Mouse (Mus musculus) heart, postnatal 4 days (tissue): Measurements from ENCODE around the gene Jazf1. TPM values are rescaled to one million over a fixed set of nuclear protein-coding genes. Genes with fewer than 3 reads are reported as not detected.

ENCODE experiments used
- DNase-seq: peaks from one replicate; pipeline ENCODE4 v3.0.0; 2021
- total RNA-seq, 2 experiments: library from RNA; stranded (reverse); gene quantifications; 2 replicates each; pipeline ENCODE4 v1.2.3; 2021

Jazf1 gene
- 10 to 100 TPM; 14.6 to 16.1 TPM for total RNA-seq

DNA sequence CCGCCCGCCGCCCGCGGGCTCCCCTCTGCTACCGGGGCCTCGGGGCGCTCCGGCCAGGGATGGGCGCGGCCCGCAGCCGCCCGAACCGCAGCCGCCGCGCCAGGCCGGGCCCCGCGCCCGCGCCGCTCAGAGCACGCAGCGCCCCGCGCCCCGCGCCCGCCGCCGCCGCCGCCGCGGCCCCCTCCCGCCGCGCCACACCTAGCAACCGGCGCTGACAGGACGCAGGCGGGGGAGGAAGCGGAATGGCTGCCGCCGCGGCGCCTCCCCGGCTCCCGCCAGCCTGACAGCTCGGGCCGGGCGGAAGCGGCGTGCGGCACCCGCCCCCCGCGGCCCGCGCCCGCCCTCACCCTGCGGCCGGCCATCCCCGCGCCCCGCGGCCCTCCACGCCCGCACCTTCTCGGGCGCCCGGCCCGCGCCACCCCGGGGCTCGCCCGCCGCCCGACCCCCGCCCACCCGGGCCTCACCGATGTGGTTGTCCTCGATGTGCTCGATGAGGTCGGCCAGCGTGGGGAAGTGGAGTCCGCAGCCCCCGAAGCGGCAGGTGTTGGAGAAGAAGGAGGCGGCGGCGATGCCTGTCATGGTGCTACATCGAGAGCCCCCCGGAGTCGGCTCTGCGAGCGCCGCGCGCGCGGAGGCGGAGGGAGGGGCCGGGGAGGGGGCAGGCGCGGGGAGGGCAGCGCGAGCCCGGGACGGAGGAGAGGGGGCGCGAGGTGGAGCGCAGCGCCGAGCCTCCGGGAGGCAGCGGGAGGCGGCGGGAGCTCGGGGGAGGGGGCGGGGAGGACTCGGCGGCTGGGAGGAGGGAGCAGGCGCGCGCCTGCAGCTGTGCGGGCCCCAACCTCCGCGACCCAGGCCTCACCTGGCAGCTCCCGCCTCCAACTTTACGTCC is at the start of gene Jazf1:
Gene Jazf1, minus strand, starts transcription at position 643 of the 886 bp plus-strand sequence.
- DNase-seq: peak; percentile 66

- DNase-seq: no peak
Measured at GRCm38 (mm10) chr6:53117855-53118254, 49.4 kb upstream of the Jazf1 start.

DNA sequence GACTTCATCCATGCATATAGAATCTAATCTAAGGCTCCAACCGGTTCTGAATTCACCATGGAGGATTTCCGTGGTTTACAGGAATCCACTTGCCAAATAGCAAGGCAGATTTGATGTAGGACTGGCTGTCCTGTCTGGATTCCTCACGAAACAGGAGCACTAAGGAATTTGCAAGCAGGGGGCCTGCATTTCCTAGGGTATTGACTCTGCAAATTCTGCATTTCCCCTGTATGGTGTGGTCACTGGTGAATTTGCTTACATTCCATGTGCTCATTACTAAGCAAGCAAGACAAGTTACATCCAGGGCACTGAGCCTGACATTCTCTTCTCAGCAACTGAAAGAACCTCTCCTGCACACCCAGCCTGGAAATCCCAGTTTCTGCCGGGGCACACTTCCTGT is 18.4 kb upstream of the Jazf1 start:
- no peak for DNase-seq

DNA sequence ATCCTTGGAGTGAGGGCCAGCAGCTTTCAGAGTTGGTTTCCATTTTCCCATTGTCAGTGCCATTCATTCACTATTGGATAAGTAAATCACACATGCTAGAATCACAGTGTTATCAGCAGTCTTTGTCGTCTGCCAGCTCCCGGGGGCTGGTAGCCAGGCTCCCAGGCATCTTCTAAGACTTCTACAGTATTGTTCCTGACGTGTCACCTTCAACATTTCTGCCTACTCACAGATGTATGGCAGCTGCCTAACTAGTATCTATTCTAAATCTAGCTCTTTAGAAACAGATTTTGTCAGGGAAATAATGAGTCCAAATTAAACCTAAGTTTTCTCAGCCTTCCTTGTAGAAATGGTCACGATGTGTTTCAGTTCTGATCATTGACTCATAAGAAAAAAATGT is 12.8 kb upstream of the Jazf1 start:
- no peak for DNase-seq

DNA sequence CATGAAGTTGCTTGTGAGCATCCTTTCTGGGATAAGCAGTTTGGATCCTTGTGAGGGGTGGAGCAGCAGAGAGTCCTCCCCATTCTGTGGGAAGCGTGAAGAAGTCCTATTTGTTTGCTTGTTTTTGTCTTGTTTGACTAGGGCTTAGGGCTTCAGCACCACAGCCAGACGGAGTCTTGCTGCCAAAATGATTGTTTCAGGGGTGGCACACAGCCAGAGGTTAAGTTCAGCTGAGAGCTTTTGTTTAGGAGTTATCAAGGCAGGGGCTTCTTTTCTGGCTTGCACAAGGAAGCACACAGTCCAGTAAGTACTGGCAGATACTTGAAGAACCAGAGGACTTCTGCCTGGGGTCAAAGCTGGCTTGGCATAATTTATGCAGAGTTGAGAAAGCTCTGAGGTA is 10.2 kb upstream of the Jazf1 start:
- peak; percentile 65 for DNase-seq

DNA sequence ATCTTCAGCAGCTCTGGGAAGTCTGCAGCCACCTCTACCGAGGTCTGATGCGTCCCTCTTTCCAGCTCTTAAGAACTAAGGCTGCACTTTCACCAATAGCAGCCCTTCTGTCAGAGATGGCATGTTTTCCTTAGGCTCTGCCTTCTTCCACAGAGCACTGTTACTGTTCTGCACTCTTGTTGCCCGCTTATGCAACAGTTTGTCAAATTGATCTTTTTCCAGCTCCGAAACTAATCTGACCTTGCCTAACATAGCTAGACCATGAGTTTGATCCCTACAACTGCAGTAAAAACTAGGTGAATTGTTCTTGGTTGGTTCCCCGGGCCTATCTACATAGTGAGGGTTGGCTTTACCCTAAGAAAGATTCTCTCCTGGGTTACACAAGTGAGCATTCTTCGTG is 3.3 kb upstream of the Jazf1 start:
- no peak for DNase-seq

GRCm38 (mm10) chr6:53069976-53070575 is 1.6 kb upstream of the Jazf1 start:
- peak; percentile 59 for DNase-seq

DNA sequence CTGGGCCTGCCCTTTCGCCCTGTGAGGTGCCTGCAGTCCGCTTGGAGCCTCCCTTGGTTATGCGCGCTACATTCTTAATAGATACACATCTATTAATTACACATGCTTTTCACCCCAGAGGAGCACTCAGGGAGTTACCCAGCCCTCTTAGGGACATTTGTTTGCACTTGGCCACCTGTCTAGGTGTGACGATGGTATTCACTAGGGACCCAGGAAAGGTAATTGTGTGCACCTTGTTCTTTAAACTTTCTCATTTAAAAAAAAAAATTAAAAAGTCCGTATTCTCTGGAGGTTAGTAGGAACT is 396 bp upstream of the Jazf1 start:
- no peak for DNase-seq

- DNase-seq: peak; percentile 14
Measured at GRCm38 (mm10) chr6:53067446-53067988, 914 bp downstream of the Jazf1 start.

DNA sequence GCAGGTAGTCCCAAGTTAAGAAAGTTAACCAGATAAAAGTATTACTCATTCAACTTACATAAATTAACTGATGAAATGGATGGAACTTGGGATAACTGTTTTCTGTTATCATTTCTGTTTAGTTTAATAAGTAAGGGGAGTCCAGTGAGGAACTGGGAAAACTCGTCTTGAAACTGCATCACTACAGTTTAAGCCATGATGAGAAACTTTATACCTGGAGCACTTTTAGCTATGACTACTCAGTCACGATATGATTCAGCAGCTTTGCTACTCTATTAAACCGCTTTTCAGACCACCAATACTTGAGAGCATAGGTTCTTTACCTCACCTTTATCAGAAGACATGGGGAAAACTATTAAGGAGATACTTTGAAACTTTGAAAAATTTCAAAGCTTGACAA is 1.5 kb downstream of the Jazf1 start:
- no peak for DNase-seq

- no peak for DNase-seq
Measured at GRCm38 (mm10) chr6:53064070-53064469, 4.4 kb downstream of the Jazf1 start.

DNA sequence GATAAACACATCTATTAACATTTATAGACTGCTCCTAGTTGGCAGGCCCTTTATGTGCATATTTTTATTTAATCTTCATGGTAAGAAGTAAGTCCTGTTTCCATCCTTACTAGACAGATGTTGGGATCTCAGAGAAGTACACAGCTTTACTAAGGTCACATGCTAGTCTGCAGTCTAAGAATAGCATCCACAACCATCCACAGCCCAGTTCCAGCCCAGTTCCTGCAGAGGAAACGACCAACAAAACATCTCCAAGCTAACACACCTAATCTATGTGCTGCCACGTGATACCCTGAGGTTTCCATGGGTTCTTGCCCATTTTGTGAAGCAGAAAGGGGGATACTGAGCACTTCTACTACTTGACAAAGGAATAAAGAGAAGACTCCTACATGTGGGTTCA is 13.5 kb downstream of the Jazf1 start:
- peak; percentile 7 for DNase-seq

DNA sequence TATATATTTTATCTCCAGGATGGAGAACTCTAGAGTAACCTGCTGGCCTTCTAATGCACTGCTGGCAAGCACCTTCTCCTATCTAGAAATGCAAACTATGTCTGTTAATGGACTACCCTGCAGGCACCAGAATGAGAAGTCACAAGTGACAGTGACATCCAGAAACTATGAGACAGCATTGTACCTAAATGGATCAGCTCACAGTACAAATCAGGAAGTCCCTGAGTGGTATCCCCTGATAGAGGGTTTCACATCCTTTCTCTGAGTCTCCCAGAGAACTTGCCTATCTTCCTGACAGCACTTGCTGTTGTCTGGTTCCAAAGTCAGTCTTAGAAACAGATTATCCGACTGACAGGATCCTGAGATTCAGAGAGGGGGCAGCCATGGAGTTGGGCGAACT is 22.9 kb downstream of the Jazf1 start:
- DNase-seq: no peak

DNA sequence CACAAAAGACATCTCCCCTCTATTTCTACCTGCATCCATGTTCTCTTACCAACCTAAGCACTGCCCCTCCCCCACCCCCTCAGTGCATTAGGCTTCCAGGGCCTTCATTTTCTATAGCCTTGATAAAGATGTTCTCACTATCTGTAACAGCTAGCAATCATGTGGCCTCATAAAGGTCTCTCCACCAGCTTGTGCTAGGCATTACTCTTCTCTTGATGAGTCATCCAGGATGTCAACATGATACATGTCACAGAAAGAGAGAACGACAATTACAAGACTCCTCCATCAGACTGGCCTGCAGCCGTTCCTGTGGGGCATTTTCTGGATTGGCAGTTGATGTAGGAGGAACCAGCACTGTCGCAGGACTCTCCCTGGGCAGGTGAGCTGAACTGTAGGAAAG is 30.3 kb downstream of the Jazf1 start:
- DNase-seq: no peak

DNA sequence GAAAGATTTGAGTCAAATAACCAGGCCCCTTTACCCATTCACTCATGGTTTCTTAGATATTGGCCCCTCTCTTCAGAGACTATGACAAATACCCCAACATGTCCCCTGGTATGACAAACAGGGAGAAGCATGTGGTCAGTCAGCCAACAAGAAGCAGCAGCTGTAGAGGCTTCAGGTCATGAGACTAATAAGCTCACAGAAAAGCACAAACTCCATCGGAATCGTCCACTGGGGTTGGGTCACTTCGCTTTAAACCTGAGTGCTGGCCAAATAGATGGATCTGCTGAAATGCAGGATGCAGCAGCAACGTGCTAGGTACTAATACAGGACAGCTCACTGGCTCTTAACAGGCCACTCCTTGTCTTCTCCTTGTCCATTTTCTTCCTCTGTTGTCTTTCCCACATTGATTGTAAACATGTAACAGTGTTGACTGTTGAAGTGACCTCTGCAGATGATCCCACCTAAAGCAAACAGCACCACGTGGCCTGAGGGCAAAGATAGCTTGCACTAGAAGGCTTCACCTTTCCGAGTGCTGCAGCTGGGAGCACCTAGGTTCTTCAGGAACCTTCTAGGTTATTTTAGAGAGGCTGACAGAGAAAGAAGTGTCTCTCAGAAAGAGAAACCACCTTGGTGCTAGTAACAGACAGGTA is 33.9 kb downstream of the Jazf1 start:
- no peak for DNase-seq

DNA sequence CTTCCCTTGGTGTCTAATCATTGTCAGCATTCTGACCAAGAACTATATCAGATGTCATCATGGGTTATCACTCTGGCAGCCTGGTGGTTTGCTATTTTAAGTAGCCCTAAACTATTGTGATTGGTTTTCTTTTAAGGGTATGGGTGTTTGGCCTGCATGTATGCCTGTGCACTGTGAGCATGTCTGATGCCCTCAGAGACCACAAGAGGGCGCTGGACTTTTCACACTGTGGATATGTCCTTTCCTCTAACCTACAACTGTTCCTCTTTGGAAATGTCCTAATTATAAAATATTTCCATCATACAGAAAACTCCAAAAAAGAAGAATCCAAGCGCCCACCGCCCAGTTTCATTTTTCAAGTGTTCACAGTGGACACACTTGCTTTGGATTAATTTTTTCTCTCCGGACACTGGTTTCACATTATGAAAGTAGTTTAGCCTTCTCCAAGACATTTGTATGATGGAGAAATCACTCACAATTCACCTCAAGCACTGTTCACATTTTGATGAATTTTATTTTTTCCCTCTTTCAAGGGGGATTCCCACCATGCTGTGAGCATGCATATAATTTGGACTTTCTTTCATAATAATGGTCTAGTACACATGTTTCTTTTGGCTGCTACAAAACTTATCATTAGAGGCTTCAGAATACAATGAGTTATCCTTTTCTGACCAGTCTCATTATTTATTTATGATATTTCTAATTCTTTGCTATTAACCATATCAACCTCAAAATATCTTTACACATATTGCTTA is 35.5 kb downstream of the Jazf1 start:
- DNase-seq: peak; percentile 46

DNA sequence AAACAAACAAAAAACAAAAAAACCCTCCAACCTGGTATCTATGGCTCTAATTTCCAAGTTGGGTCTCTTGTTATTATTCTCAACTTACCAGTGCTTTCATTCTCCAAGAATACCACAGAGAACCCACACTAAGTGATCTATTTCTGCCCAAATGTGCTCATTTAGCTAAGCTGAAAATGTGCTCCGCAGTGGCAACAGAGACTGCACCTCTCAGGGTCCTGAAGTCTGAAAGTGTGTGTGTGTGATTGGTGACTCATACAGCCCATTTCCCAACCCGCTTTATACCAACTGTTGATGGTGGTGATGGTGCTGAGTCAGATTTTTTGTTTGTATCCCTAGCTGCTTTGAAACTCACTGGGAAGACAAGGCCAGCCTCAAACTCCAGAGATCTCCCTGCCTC is 46.4 kb downstream of the Jazf1 start:
- DNase-seq: no peak

GRCm38 (mm10) chr6:53021081-53021480 is 47.4 kb downstream of the Jazf1 start:
- no peak for DNase-seq

GRCm38 (mm10) chr6:53017357-53018205 is 50.9 kb downstream of the Jazf1 start:
- DNase-seq: no peak

- DNase-seq: no peak
Measured at GRCm38 (mm10) chr6:53014460-53015455, 53.7 kb downstream of the Jazf1 start.
